Mouse (Mus musculus) embryo, embryonic 10 days (tissue): ENCODE results near the gene Crcp.
A peak's percentile ranks its signal among the peaks of the same experiment; 100 is the strongest.
"Not testable (repeated sequence)": the region's sequence is repeated elsewhere in the genome, so short reads cannot be mapped to it uniquely, and the experiment has no call there.

Experiments
- DNase-seq: peaks from one replicate; pipeline ENCODE4 v3.0.0-alpha.2; 2015; ENCODE audit warnings: low spot score

The Crcp gene

GRCm38 (mm10) chr5:130023767-130024539 is 5.1 kb upstream of the Crcp start:
- DNase-seq, result peak; percentile 96

DNA sequence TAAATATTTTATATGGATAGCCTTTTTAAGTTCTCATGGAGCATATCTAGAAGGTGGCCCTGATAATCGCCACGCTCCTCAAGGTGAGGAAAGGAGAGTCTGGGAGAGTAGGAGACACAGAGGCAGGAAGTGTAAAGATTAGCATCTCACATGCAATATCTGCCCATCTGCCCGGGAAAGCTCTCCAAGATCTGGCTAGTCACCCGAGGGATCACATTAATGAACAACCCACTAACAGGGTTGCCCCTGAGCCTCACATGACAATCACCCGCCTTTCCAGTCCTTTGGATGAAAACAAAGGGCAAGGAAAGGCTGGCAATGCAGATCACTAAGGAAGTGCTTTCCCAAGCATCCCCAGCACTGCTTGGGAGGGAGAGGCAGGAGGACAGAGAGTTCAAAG is 2.0 kb upstream of the Crcp start:
- DNase-seq, result no peak

GRCm38 (mm10) chr5:130027696-130028095 is 1.4 kb upstream of the Crcp start:
- no peak for DNase-seq

- no peak for DNase-seq
These were observed 2.6 kb downstream of the Crcp start for GRCm38 (mm10) chr5:130031410-130032390.

DNA sequence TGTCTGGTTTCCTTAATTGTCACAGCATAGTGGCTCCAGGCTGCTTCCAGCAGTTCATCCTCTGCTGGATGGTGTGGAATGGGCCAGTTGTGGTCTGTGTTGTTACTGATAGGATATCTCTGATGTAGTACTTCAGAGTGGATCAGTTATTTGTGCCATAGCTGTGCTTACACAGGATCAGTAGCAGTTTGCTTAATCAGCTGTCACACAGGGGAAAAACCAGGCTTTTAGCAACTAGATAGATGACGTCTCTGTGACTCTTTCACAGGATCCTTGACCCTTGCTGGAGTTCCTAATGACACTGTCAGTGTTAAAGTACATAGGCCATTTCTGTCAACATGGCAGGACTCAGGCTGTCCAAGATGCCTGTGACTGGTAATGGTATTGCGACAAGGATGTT is 4.8 kb downstream of the Crcp start:
- DNase-seq, result no peak

DNA sequence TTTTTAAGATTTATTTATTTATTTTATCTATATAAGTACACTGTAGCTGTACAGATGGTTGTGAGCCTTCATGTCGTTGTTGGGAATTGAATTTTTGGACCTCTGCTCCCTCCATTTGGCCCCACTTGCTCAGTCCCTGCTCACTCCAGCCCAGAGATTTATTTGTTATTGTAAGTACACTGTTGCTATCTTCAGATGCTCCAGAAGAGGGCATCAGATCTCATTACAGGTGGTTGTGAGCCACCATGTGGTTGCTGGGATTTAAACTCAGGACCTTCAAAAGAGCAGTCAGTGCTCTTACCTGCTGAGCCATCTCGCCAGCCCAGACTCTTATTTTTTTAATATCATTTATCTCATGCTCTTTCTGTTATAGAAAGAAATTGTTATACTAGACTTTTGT is 7.2 kb downstream of the Crcp start:
- DNase-seq, result not testable (repeated sequence)

GRCm38 (mm10) chr5:130037752-130038455 is 8.8 kb downstream of the Crcp start:
- peak; percentile 85 for DNase-seq

- no peak for DNase-seq
These were observed 11.7 kb downstream of the Crcp start for GRCm38 (mm10) chr5:130040797-130041196.

- no peak for DNase-seq
These were observed 12.2 kb downstream of the Crcp start for GRCm38 (mm10) chr5:130041262-130041661.

DNA sequence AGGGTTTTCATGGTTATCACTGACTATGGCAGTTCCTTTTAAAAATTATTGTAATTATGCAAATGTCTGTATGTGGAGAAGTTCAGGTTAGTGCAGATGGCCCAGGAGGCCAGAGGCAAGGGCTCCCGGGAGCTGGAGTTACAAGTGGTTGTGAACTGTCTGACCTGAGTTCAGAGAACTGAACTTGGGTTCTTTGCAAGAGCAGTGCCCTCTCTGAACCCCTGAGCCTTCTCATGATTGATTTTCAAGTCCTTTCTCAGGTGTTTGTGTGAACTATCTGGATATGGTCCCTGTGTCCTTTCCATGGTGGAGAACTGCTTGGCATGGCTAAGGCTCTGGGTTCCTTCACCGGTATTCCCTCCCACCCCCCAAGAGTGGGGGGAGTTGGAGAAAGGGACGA is 14.7 kb downstream of the Crcp start:
- no peak for DNase-seq

DNA sequence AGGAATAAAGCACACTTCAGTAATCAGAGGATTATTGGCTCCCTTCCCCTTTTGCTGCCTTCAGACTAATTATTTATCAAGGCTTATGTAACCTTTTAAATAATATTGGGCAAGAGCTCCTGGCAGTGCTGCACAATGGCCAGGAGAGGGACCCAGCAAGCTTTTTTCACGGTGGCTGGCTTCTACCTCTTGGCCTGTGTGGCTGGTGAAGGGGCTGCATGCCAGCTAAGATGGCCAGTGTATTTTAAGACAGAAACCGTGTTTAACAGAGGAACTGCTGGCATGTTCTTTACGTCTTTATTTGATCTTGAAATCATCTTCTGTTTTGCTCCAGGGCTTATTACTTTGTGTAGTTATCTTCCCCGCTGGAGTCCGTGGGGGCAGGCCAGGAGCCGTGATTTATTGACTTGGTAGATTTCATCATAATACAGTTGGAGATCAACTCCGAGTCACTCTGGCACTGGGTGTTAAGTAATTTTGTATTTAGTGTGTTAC is 15.2 kb downstream of the Crcp start:
- DNase-seq, result no peak

- no peak for DNase-seq
These were observed 17.0 kb downstream of the Crcp start for GRCm38 (mm10) chr5:130046100-130046499.

DNA sequence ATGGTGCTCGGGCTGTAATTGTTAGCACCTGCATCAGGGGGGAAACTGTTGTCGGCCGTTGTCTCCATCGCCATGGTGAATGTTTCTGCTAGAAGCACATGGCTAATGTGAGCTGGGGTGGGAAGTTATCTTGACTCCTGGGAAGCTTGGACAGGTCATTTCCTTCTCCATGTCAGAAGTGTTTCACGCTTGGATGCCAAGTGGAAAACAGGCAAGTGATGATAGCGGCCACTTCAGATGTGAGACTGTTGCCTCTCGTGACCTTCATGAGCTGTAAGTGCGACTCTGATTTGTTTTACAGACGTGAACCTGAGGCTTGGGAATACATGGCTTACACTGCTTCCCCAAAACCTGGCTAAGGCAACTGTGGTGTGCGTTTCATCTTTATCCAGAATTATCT is 17.5 kb downstream of the Crcp start:
- no peak for DNase-seq

- DNase-seq, result no peak
These were observed 17.9 kb downstream of the Crcp start for GRCm38 (mm10) chr5:130047013-130047412.

DNA sequence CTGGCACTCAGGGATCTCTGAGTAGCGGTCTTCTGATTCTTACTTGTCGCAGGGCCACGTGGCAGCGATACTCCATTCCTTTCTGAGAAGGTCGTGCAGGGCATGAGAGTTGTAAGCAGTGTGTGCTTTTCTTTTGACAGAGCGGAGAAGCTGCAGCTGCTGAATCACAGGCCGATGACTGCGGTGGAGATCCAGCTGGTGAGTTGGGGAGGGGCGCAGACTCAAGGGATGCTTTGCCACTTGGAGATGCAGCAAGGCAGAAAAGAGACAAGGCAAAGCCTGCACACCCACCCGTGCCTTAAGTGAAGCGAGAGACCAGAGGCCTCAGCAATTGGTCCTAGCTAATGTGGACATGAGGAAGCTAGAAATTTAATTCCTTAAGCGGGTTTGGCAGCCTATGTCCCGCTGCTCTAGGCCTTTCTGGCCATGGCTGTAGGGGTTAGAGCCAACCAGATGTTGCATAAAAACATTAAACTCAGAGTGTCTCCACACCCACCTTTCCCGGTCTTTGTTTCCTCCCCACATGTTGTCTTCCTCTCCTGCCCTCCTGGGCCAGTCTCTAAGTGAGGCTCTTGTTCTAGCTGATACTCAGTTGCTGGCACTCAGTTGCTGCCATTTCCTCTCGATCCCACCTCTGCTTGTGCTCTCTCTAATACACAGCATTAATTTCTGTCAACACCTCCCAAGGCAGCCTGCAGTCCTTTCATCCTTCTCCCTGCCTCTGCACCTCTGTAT is 19.9 kb downstream of the Crcp start:
- DNase-seq, result no peak

DNA sequence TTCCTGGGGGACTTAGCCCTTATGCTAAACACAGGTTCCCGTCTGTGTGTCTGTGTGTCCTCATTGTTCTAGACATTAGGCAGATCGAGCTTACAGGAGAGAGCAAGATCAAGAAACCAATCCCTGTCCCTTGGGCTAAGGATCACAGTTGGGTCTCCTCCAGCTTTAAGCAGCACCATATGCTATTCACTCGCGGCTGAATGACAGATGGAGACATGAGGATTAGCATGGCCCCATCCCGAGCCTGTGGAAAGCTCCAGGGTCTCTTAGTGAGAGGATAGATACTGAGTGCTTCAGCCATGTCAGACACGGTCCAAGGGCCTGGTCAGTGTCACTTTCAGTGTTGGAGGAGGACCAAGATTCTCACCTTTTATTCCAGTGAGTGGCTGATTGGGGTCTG is 21.3 kb downstream of the Crcp start:
- no peak for DNase-seq

DNA sequence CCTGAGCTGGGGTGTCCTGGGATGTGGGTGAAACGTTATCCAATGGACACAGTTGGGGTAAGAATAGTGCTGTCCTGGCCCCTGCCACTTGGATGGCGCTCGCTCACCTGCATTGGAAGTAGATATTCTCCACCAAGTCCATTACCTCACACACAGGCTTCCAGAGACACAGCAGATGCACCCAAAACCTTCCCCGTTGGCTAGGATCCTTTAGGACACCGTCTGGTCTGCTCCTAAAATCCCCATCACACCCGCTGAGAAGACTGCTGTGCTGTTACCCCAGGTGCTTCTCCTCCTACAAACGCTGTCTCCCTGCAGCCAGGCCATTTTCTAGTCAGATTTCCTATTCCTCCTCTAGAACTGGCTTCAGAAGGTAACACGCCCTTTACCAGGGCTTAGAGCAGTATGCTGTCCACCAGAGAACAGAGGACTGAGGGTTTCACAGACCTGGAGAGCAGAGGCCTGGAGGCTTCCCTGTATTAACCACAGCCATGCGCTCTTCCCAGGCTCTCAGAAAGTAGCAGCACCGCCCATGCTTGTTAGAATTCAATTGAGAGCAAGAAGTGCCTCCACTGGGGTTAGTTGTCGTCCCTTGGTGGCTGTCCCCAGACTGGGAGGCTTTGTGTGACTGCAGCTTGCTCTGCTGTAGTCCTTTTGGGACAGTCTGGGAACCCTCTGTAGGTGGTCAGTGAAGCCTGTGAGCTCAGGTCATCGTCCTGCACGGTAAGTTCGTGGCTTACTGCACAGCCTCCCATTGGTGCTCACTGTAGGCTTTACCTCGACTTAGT is 22.2 kb downstream of the Crcp start:
- no peak for DNase-seq

GRCm38 (mm10) chr5:130052510-130052909 is 23.4 kb downstream of the Crcp start:
- DNase-seq, result no peak

DNA sequence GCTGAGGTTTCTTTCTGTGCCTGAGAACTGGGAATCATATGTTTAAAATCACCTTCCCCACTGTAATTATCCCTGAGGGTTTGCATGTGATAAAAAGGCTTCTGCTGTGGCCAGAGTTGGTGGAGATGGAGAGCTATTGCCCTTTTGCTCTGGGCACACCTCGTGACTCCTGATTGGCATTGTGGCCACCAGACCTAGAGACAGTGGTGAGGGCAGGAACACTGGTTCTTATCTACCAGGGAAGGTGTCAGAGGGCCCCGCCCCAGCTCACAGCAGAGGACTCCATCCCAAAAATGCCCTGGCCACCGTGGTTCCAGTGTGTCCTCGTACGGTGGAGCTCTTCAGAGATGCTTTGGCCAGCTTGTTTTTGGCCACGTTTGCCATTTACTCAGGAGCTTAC is 23.9 kb downstream of the Crcp start:
- DNase-seq, result no peak

GRCm38 (mm10) chr5:130055688-130056087 is 26.6 kb downstream of the Crcp start:
- DNase-seq, result no peak

GRCm38 (mm10) chr5:130056303-130056702 is 27.2 kb downstream of the Crcp start:
- no peak for DNase-seq
